Mouse (Mus musculus): ENCODE results near the gene Zkscan2. TPM values are rescaled to one million over a fixed set of nuclear protein-coding genes. Genes with fewer than 3 reads are reported as not detected.

Gene Zkscan2
- total RNA-seq, 4 experiments from 2014 or later, result 1.7 to 5.7 (median 4.1) TPM

GRCm38 (mm10) chr7:123431206-123431605 is 69.0 kb downstream of the Zkscan2 start:
- DNase-seq, result no peak

GRCm38 (mm10) chr7:123430411-123430705 is 69.9 kb downstream of the Zkscan2 start:
- DNase-seq, result peak; percentile 70

- DNase-seq, result peak; percentile 49
These were observed 70.4 kb downstream of the Zkscan2 start for GRCm38 (mm10) chr7:123429624-123430410.

Other genes starting within 250 kb of the Zkscan2 start
- gene Lcmt1, start 130.7 kb downstream of the Zkscan2 start, total RNA-seq (2022), result 10 to 100 TPM; 31.2 to 42.3 (median 35.5) TPM
- gene Arhgap17, start 130.5 kb downstream of the Zkscan2 start, total RNA-seq (2022), result 10 to 100 TPM; 59.5 to 99.1 (median 71.7) TPM
- not detected for gene Aqp8, start 38.2 kb downstream of the Zkscan2 start, total RNA-seq (2022)